Mouse (Mus musculus): ENCODE data around the gene Zfp454.

DNA sequence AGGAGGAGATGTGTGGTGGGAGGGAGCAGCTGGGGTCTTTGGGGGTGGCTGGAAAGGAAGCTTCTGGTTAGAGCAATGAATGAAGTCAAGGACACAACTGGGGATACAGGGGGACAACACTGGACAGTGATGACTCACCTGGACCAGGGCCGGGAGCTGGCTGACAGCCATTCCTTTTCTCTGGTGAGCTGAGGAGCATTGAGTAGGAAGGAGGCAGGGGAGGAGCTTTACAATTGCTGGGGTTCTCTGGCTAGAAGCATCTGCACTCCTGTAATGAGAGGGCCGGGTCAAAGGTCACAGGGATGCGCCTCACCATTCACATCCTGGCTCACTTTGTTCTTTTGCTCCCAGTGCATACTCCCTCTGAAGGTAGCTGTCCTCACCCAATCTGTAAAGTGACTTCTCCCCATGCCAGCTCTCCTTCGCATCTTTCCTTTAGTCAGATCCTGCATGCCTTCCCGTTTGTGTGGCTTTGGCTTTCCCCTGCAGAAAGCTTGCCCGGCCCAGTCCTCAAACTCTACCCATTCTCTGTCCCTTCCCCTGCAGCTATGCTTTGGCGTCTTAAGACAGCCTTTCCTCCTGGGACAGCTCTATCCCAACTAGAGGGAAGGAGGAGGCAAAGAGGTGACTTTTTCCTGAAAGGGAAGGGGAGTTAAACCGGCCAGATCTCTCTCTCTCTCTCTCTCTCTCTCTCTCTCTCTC, 1.1 kb downstream of the Zfp454 start:
- TF ChIP-seq FLI1 (IDR thresholded peaks at IDR 0.05; ENCODE audit: low read length) (no peak), GATA1 (IDR thresholded peaks at IDR 0.05; ENCODE audit: borderline replicate concordance, low read length) (no peak)
